Mouse (Mus musculus) heart, embryonic 15.5 days (tissue): Measurements from ENCODE around the gene Car6. TPM values are rescaled to one million over a fixed set of nuclear protein-coding genes. Genes with fewer than 3 reads are reported as not detected.

ENCODE experiments used
- ATAC-seq: fragments of 200-750 bp; cut with Nextera tagmentation; replicated peaks from 2 replicates; pipeline ENCODE4 v1.8.0; 2017; ENCODE audit warnings: low read depth, moderate TSS enrichment; ENCODE audit not compliant: insufficient number of reproducible peaks, insufficient read depth, low FRiP score
- H3K27ac ChIP-seq: fragments of 300-500 bp; sonication (generic); 2 replicates; pipeline ENCODE4 v1.5.1; 2015; ENCODE audit warnings: mild to moderate bottlenecking, inconsistent platforms
- H3K27me3 ChIP-seq: fragments of 300-500 bp; sonication (generic); 2 replicates; pipeline ENCODE4 v1.6.1; 2015; ENCODE audit warnings: inconsistent platforms
- H3K36me3 ChIP-seq: fragments of 300-500 bp; sonication (generic); 2 replicates; pipeline ENCODE4 v1.6.1; 2015; ENCODE audit warnings: mild to moderate bottlenecking, inconsistent platforms
- H3K4me1 ChIP-seq: fragments of 300-500 bp; sonication (generic); replicated peaks from 2 replicates; pipeline ENCODE4 v1.6.1; 2015; ENCODE audit warnings: inconsistent platforms
- H3K4me2 ChIP-seq: fragments of 300-500 bp; sonication (generic); 2 replicates; pipeline ENCODE4 v1.6.1; 2015; ENCODE audit warnings: inconsistent platforms, mild to moderate bottlenecking, moderate library complexity
- H3K4me3 ChIP-seq: fragments of 300-500 bp; sonication (generic); 2 replicates; pipeline ENCODE4 v1.5.1; 2015; ENCODE audit warnings: mild to moderate bottlenecking, inconsistent platforms
- H3K9ac ChIP-seq: fragments of 300-500 bp; sonication (generic); 2 replicates; pipeline ENCODE4 v1.6.1; 2015; ENCODE audit warnings: mild to moderate bottlenecking, inconsistent platforms
- H3K9me3 ChIP-seq: fragments of 300-500 bp; sonication (generic); replicated peaks from 2 replicates; pipeline ENCODE4 v1.6.1; 2016; ENCODE audit warnings: inconsistent platforms
- WGBS: fragments of 180-500 bp; shearing (Covaris S2); methylation state at CpG from one replicate; pipeline ENCODE4 v1.1.7; 2015; ENCODE audit warnings: mixed read lengths; 5-methylcytosine and 5-hydroxymethylcytosine counted together
- polyA plus RNA-seq: library from polyadenylated mRNA; unstranded; fragments of >200 nt; fragmentation: Nextera tagmentation; extraction: Ambion mirVana; gene quantifications from 2 replicates; pipeline ENCODE4 v1.2.1, GENCODE M21; 2015

Car6 gene
- polyA plus RNA-seq, 1 experiment from 2014 or later = not detected

DNA sequence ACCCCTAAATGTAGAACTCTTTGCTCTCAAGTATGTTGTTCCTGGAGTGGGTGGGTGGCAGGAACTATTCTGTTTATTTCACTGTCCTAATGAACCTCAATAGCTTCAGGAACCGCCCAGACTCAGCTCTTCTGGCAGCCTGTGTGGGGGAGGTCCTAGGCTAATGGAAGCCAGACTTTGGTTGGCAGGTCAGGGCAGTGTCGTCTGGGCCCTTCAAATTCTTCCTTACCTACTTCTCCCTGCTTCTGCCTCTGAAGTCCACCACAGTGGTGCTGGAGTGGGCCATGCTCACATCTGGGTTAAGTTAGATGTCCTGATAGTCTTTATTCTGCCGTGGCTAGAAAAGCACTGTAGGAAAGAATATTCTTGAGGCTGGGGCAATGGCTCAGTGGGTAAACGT is 23.0 kb downstream of the Car6 start:
- Histone ChIP-seq H3K4me2 (no peak overlapping the region), H3K36me3 (no peaks in the 10 kb centered on the region), H3K4me1 (0 out of 2 replicates have a peak, but pooled peaks cover 3% of the 10 kb centered on the region), H3K9ac (no peak overlapping the region), H3K4me3 (no peak overlapping the region), H3K27me3 (no peaks in the 10 kb centered on the region), H3K9me3 (no peaks in the 10 kb centered on the region), H3K27ac (no peak overlapping the region)
- WGBS = 52% methylated on average over 4 of the region's 4 CpGs
- ATAC-seq = no peak

DNA sequence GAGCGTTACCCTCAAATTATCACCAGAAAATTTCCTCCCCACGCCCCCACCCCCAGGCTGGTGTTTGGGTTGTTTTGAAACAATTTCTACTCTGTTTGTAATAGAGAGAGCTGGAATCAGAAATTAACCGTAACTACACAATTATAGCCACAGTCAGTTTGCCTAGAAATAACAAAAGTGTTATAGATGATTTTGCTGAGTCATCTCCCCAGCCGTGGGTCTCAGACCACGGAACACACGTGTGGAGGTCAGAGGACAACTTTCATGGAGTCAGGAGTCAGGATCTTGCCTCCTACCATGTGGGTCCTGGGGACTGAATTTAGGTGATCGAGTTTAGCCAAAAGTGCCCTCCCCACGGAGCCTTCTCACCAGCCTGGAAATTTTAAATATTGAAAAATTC is 24.0 kb downstream of the Car6 start:
- Histone ChIP-seq H3K9ac (no peak overlapping the region), H3K4me2 (no peak overlapping the region), H3K27ac (no peak overlapping the region), H3K9me3 (no peaks in the 10 kb centered on the region), H3K4me3 (no peak overlapping the region), H3K36me3 (no peaks in the 10 kb centered on the region), H3K4me1 (0 out of 2 replicates have a peak, but pooled peaks cover 3% of the 10 kb centered on the region), H3K27me3 (no peaks in the 10 kb centered on the region)
- no peak for ATAC-seq
- WGBS = 66% methylated on average over 8 of the region's 8 CpGs

DNA sequence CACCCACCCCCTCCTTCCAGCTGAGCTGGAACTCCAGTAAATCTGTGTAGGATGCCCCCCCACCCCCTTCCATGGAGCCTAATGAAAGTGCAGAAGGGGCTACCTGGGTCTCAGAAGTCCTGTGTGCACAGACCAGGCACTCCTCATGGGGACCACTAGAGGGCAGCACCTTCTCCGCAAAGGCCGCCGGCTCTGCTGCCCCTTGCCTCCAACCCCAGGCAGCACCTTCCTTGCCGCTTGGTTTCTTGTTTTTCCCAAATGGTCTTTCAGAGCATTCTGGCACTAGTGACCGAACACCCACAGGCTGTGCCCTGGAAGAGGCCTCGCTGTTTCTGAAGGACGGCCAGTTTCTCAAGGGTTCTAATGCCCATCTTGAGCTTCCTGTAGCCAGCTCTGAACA is 24.6 kb downstream of the Car6 start:
- Histone ChIP-seq H3K4me3 (no peak overlapping the region), H3K27ac (no peak overlapping the region), H3K4me1 (0 out of 2 replicates have a peak, but pooled peaks cover 3% of the 10 kb centered on the region), H3K9ac (no peak overlapping the region), H3K27me3 (no peaks in the 10 kb centered on the region), H3K4me2 (peak overlapping the region; percentile 21; the same call in 1 of the 2 replicates), H3K9me3 (no peaks in the 10 kb centered on the region), H3K36me3 (no peaks in the 10 kb centered on the region)
- 4% methylated on average over 7 of the region's 7 CpGs for WGBS
- no peak for ATAC-seq

DNA sequence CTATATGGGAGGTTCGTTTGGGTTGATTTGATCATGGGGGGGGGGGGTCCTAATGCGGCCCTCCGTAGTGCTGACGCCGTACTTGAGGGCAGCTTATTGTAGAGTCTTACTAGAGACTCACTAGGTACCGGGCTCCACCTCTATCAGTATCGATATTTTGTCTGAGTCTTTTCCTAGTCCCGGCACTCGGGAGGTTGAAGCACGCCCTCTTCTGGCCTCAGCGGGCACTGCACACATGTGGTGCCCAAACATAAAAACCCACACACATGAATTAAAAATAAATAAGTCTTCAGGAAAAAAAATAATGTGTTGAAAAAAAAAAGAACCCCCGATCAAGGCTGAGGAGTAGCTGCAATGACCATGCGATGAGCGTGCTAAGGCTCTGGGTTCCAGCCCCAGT is 27.1 kb downstream of the Car6 start:
- H3K36me3 ChIP-seq = no peaks in the 10 kb centered on the region
- ATAC-seq = no peak
- H3K27ac ChIP-seq = no peak overlapping the region
- H3K9ac ChIP-seq = no peak overlapping the region
- 91% methylated on average over 14 of the region's 14 CpGs for WGBS
- no peaks in the 10 kb centered on the region for H3K27me3 ChIP-seq
- 0 out of 2 replicates have a peak, but pooled peaks cover 3% of the 10 kb centered on the region for H3K4me1 ChIP-seq
- H3K4me2 ChIP-seq = no peak overlapping the region
- H3K4me3 ChIP-seq = no peak overlapping the region
- H3K9me3 ChIP-seq = no peaks in the 10 kb centered on the region

DNA sequence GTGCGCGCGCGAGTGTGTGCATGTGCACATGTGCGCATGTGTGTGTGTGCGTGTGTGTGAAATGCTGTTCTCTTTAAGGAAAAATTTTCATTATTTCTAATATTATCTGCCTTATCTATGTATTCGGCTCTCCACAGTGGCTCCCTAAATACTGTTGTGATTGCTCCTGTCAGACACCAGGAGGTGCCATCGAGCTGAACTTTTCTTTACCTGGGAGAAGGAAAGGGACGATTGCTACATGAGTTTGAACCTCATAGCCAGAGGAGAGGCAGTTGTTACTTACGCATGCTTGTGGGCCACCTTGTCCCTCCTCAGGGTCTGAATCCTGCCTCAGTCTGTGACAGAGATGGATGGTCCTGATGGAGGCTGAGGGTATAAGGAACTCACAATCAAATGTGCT is 27.9 kb downstream of the Car6 start:
- H3K4me1 ChIP-seq = 0 out of 2 replicates have a peak, but pooled peaks cover 3% of the 10 kb centered on the region
- no peak for ATAC-seq
- WGBS = 52% methylated on average over 10 of the region's 10 CpGs
- H3K27me3 ChIP-seq = no peaks in the 10 kb centered on the region
- no peaks in the 10 kb centered on the region for H3K9me3 ChIP-seq
- H3K4me3 ChIP-seq = no peak overlapping the region
- no peak overlapping the region for H3K4me2 ChIP-seq
- H3K27ac ChIP-seq = no peak overlapping the region
- no peaks in the 10 kb centered on the region for H3K36me3 ChIP-seq
- no peak overlapping the region for H3K9ac ChIP-seq

DNA sequence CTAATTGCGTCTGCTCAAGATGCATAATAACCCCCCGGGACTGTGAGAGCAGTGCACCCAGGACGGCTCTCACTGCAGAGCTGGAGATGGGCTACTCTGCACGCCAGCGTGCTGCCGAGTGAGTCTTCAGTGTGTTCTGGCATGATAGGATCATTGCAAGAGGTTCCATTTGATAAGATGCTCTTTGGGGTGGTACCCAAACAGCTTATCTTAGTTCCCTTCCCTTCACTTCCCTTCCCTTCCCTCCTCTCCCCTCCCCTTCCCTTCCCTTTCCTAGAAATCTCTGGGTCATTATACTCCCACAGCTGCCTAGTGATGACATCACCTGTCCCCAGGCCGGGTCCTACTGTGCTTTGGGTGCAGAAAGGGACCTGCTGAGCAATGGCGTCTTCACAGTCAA is 29.0 kb downstream of the Car6 start:
- no peaks in the 10 kb centered on the region for H3K27me3 ChIP-seq
- 0 out of 2 replicates have a peak, but pooled peaks cover 3% of the 10 kb centered on the region for H3K4me1 ChIP-seq
- H3K4me2 ChIP-seq = no peak overlapping the region
- ATAC-seq = no peak
- no peaks in the 10 kb centered on the region for H3K36me3 ChIP-seq
- 57% methylated on average over 8 of the region's 8 CpGs for WGBS
- no peaks in the 10 kb centered on the region for H3K9me3 ChIP-seq
- no peak overlapping the region for H3K27ac ChIP-seq
- H3K9ac ChIP-seq = no peak overlapping the region
- no peak overlapping the region for H3K4me3 ChIP-seq

DNA sequence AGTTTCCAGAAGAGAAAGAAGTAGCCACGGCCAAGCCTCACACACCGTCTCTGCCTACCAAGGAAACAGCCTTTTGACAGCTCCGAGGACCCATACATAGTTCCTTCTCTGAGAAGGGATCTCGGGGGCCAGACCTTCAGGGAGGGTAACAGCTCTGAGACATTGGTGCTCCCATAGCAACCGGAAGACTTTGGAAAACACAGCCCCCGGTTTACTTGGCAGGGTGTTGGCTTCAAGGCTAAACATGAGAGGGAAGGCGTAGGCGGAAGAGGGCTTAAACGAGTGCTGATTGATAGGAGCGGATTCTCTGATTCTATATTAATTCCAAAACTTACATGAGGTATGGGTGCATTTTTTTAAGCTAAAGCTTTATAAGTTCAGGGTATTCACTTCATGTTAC is 32.7 kb downstream of the Car6 start:
- Histone ChIP-seq H3K36me3 (no peaks in the 10 kb centered on the region), H3K9me3 (no peaks in the 10 kb centered on the region), H3K27me3 (no peaks in the 10 kb centered on the region), H3K4me2 (no peak overlapping the region), H3K4me1 (no peaks in the 10 kb centered on the region), H3K9ac (no peak overlapping the region), H3K27ac (no peak overlapping the region), H3K4me3 (no peak overlapping the region)
- ATAC-seq = no peak
- WGBS = 58% methylated on average over 10 of the region's 10 CpGs

DNA sequence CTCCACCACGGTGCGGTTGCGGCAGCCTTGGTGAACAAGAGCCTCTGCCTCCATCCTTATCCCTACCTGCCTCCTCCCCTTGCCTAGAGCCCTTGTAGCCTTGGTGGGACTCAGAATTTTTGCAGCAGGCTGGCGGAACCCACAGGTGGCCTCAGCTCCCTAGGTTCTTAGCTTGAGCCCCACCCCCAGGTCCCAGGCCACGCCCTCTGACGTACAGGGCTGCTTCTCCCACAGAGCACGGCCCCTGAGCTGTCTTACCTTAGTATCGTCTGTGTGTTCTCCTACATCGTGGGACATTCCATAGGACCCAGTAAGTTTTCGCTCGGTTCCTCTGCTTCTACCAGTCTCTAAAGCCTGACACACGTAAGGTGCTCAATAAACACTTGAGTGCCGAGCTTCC is 36.3 kb downstream of the Car6 start:
- H3K4me1 ChIP-seq = no peaks in the 10 kb centered on the region
- H3K4me3 ChIP-seq = no peak overlapping the region
- no peak overlapping the region for H3K9ac ChIP-seq
- 0 out of 2 replicates have a peak overlapping the region, but pooled peaks have one; percentile 1 for H3K4me2 ChIP-seq
- no peak overlapping the region for H3K27ac ChIP-seq
- 34% methylated on average over 13 of the region's 13 CpGs for WGBS
- H3K27me3 ChIP-seq = no peaks in the 10 kb centered on the region
- H3K36me3 ChIP-seq = no peaks in the 10 kb centered on the region
- H3K9me3 ChIP-seq = 0 out of 2 replicates have a peak, but pooled peaks cover 5% of the 10 kb centered on the region
- ATAC-seq = no peak

DNA sequence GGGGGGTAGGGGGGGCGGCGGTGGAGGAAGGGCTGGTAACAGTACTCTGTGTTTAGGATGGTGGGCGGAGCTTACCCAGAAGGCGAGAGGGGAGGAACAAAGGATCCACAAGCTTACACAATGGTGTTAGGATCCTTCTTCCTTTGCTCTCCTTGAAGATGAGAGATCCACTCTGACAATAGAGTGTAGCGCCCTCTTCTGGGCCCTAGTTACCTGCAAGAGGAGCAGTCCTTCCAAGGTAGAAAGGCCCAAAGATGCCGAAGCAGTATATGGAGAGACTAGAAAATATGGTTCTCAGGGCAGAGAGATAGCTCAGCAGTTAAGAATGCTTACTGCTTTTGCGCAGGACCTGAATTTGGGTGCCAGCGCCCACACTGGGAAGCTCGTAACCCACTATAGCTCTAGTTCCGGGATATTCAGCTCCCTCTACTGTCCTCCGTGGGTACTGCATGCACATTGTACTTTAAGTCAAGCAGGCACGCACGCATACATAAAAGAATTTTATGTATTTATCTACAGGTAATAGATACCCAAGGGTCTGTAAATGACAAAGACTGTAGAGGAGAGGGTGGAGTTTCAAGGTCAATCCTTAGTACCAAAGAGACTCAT is 38.5 kb downstream of the Car6 start:
- Histone ChIP-seq H3K36me3 (no peaks in the 10 kb centered on the region), H3K4me2 (no peak overlapping the region), H3K27ac (no peak overlapping the region), H3K9ac (no peak overlapping the region), H3K4me1 (no peaks in the 10 kb centered on the region), H3K9me3 (0 out of 2 replicates have a peak, but pooled peaks cover 5% of the 10 kb centered on the region), H3K27me3 (0 out of 2 replicates have a peak, but pooled peaks cover 4% of the 10 kb centered on the region), H3K4me3 (no peak overlapping the region)
- no peak for ATAC-seq
- WGBS = 65% methylated on average over 13 of the region's 13 CpGs

DNA sequence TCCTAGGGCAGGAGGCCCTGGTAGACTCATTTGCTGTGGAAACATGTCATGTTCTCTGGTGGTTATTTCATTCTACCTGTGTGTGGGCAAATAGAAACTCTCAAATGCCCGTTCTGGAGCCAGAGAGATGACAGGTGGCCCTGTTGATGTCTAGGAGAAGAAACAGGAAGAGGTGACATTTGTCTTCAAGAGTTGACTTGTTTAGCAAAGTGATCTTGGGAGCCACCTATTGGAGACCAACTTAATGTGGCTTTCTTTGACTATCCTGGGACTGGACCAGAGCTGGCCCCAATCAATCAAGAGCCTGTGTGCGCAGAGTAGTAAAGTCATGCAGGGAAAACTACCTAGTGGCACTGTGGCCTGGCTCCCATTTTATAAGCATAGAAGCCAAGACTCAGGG is 41.7 kb downstream of the Car6 start:
- Histone ChIP-seq H3K4me1 (no peaks in the 10 kb centered on the region), H3K36me3 (no peaks in the 10 kb centered on the region), H3K9ac (no peak overlapping the region), H3K27ac (no peak overlapping the region), H3K9me3 (0 out of 2 replicates have a peak, but pooled peaks cover 5% of the 10 kb centered on the region), H3K27me3 (0 out of 2 replicates have a peak, but pooled peaks cover 4% of the 10 kb centered on the region), H3K4me3 (no peak overlapping the region), H3K4me2 (no peak overlapping the region)
- ATAC-seq = no peak
- WGBS = 67% methylated on average over 2 of the region's 2 CpGs

DNA sequence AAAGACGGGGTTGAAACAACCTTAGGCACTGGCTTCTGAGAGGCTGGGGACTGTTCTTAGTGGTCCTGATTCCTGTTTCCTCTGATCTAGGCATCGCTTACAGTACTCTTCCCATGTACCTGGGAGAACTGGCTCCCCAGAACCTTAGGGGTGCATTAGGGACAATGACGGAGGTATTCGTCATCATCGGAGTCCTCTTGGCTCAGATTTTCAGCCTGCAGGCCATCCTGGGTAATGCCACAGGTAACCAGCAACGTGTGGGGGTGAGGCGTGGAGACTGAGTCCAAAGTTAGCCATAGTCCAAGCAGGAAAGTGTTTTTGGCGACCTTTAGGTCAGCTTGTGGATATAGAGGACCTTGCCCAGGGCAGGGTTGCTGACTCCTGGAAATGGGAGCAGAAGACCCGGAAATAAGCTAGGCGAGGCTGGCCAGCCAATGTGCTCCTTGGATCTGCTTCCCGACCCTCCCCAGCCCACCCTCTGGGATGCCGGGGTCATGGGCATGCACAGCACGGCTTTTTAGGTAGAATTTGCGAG is 43.7 kb downstream of the Car6 start:
- Histone ChIP-seq H3K4me2 (no peak overlapping the region), H3K4me3 (no peak overlapping the region), H3K36me3 (no peaks in the 10 kb centered on the region), H3K9ac (no peak overlapping the region), H3K27me3 (0 out of 2 replicates have a peak, but pooled peaks cover 4% of the 10 kb centered on the region), H3K9me3 (no peaks in the 10 kb centered on the region), H3K4me1 (peaks cover 3% of the 10 kb centered on the region; the same call in 1 of the 2 replicates), H3K27ac (no peak overlapping the region)
- no peak for ATAC-seq
- 65% methylated on average over 14 of the region's 14 CpGs for WGBS

DNA sequence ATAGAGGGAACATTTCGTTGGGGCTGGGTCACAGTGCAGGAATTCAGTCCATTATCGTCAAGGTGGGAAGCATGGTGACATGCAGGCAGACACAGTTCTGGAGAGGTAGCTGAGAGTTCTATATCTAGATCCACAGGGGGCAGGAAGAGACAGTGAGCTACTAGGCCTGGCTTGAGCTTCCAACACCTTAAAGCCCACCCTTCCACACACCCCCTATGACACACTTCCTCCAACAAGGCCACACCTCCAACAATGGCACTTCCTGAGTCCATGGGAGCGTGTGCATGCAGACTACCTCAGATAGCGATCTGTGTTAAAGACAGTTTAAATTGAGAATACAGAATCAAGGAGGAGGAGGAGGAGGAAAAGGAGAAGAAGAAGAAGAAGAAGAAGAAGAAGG is 45.4 kb downstream of the Car6 start:
- 73% methylated on average over 4 of the region's 4 CpGs for WGBS
- Histone ChIP-seq H3K4me1 (peaks cover 5% of the 10 kb centered on the region; the same call in 1 of the 2 replicates), H3K4me2 (no peak overlapping the region), H3K9ac (no peak overlapping the region), H3K27me3 (0 out of 2 replicates have a peak, but pooled peaks cover 4% of the 10 kb centered on the region), H3K4me3 (no peak overlapping the region), H3K9me3 (no peaks in the 10 kb centered on the region), H3K27ac (no peak overlapping the region), H3K36me3 (no peaks in the 10 kb centered on the region)
- ATAC-seq = no peak
